Mouse (Mus musculus) spleen, postnatal 36 days (tissue): ENCODE measurements around the gene Pot1b.

Experiments used
- DNase-seq, 2 experiments: peaks; one replicate each; pipeline ENCODE4 v3.0.0; 2022; ENCODE audit warnings: low spot score in 2 of 2, mixed read lengths in 1 of 2

The Pot1b gene

DNA sequence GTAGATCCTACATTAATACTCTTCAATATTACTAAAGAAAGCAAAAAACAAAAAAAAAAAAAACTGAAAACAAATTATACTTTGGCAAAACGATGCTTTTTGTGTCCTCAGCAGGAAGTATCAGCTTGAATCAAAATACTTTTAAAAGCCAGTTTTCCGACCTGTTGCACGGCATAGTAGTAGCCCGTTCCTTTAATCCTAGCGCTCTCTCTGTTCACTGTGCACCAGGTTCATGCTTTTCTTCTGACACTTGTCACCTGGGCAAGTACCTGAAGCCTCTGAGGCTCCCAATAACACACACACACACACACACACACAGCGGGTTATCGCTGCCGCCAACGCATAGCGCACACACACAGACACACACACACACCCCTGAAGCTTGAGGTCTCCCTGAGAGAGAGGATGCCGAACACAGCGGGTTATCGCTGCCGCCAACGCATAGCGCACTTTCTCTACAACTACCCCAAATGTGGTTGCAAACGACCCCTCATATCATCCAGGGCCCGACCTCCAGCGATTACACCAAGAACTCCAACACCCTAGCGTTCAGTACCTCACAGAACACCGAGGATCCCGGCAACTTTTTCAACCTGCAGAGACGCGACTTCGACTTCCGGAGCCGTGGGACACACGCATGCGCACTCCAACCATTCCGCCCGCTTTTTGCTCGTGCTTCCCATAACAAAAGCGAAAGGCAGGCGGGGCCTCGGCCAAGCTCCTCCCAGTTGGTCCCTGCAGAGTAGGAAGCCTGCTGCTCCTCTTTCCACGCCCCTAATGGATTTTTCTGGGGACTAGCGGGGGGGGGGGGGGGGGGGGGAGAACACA, at the start of gene Pot1b:
TSS of gene Pot1b (minus strand) at position 645 of the 828 bp plus-strand sequence.
- DNase-seq, result peak; percentile 92 to 93

DNA sequence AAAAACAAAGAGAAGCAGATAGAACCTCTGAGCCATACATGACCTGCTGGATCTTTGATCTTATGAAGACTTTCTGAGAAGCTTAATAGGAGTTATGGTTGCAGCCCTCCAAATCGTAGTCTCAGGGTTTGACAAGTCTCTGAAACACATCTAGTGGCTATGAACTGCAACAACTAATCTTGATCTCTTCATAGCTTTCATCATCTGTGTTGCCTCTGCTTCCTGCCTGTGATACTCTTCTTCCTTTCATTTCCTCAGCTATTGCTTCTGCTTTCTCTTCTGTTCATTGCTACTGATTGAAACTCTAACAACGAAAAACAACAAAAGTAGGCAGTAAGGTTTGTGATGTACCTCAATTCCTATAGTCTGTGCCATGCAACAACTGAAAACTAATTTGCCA, 38.7 kb upstream of the Pot1b start:
- no peak for DNase-seq

DNA sequence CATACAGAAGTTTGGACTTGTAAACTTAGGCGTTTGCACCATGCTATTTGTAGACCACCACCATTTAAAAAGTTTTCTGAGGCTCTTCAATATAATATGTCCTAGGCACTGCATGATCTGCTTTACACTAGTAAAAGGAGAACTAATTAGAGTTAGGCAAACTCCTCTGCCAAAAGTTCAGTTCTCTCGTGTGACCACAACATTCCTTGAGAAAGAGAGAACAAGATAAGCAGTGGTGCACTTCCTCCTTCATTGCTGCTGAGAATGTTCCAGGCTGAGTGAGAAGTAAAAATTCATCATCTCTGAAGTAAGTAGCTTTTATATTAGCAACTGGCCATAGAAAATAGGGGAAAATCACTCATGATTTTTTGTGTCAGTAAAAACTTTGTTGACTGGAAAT, 37.4 kb upstream of the Pot1b start, which contains the start of gene Adgre4:
TSS of gene Adgre4 (plus strand) at position 199 of the 400 bp plus-strand sequence.
- peak in 1 of 2 experiments; percentile 8 for DNase-seq

DNA sequence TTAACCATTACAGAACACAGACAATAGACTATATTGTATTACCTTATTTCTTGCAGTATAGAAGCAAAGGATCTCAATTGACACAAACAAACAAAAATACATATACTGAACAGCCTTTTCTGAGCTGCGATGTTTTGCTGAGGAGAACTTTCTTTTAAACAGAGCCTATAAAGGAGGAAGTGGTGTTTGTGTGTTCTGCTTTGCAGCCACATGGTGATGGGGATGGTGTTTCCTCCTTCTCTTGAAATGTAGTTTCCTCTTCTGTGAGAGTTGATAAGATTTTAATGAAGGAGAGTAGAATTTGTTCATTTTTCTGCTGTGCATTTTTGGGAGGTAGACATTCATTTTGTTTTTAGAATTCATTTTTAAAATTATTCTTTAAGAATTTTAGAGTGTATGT, 24.2 kb upstream of the Pot1b start:
- peak in 1 of 2 experiments; percentile 20 for DNase-seq

- no peak for DNase-seq
Measured at GRCm38 (mm10) chr17:55726193-55726592, 13.8 kb upstream of the Pot1b start.

GRCm38 (mm10) chr17:55722250-55722649, 9.8 kb upstream of the Pot1b start:
- no peak for DNase-seq

GRCm38 (mm10) chr17:55721270-55721669, 8.8 kb upstream of the Pot1b start:
- DNase-seq, result no peak

DNA sequence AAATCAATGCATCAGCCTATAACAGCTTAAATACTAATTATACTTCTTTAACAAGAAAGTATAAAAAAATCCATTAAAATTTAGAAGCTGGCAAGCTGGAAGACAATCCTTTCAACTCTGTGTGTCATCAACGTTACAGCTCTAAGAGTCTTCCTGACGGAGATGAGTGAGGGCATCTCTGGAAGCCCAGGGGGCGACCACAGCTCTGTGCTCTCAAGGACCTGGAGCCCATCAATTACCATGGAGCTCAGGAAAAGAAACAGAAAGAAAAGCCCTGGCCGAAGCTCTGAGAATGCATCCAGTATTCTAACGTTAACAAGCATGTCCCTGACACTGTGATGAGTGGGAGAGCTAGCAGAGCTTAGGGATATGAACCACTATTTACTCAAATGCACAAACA, 9.6 kb downstream of the Pot1b start:
- no peak for DNase-seq

- peak; percentile 55 to 66 for DNase-seq
Measured at GRCm38 (mm10) chr17:55702161-55702820, 10.1 kb downstream of the Pot1b start.

DNA sequence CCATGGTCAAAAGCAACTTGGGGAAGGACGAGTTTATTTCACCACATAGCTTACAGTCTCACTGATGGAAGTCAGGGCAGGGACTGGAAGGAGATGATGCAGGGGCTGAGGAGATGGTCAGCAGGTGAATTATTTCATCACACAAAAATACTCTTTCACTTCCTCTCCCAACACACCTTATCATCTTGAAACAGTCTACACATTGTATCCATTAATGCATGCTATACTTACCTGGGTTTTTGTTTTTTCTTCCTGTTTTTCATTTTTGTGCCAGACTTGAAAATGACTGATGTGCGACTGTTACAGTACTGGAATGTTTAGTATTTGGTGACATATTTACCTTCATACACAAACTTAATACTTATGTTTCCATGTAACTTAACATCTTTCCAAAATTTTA, 13.0 kb downstream of the Pot1b start:
- no peak for DNase-seq

DNA sequence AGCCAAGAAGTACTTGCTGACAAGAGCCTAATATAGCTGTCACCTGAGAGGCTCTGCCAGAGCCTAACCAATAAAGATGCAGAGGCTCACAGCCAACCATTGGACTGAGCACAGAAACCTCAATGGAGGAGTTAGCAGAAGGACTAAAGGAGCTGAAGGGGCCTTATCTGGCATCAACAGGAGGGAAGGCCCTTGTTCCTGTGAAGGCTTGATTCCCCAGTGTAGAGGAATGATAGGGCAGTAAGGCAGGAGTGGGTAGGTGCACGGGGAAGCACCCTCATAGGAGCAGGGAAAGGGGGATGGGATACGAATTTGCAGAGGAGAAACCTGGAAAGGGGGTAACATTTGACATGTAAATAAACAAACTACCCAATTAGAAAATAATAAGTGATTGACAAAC, 51.3 kb downstream of the Pot1b start:
- DNase-seq, result no peak

GRCm38 (mm10) chr17:55625092-55625491, 87.3 kb downstream of the Pot1b start, which contains the start of gene Vmn2r118:
Vmn2r118 (minus strand) TSS chr17:55625192.
- DNase-seq, result no peak
